Mouse (Mus musculus): ENCODE results near the gene Tnrc6c. TPM values are rescaled to one million over a fixed set of nuclear protein-coding genes. Genes with fewer than 3 reads are reported as not detected.
"Not testable (repeated sequence)": the region's sequence is repeated elsewhere in the genome, so short reads cannot be mapped to it uniquely, and the experiment has no call there.

The Tnrc6c gene
- polyA plus RNA-seq, 1 experiment, result 14.6 TPM

- Histone ChIP-seq H3K27me3 (ENCODE audit: control insufficient read depth, insufficient read depth, low read length) (no peaks in the 10 kb centered on the region), H3K27ac (ENCODE audit: insufficient read depth, low read depth, low read length) (no peak overlapping the region), H3K36me3 (ENCODE audit: control insufficient read depth, insufficient read depth, low read length) (no peaks in the 10 kb centered on the region), H3K4me3 (ENCODE audit: low read depth, low read length) (no peak overlapping the region), H3K4me1 (ENCODE audit: control insufficient read depth, insufficient read depth, insufficient read length, low read length) (peaks cover 17% of the 10 kb centered on the region)
- TF ChIP-seq CTCF (IDR thresholded peaks at IDR 0.05; ENCODE audit: extremely low read depth, insufficient read length, insufficient replicate concordance, low read depth, low read length) (peak; percentile 67; the same call in 1 of the 2 replicates), POLR2A (IDR thresholded peaks at IDR 0.05; ENCODE audit: low read depth, low read length) (no peak)
- WGBS, result 10% methylated on average over 10 of the region's 10 CpGs
Observed at GRCm38 (mm10) chr11:117786294-117786693, 132.2 kb downstream of the Tnrc6c start.

GRCm38 (mm10) chr11:117788481-117788880 lies 134.4 kb downstream of the Tnrc6c start:
- peaks cover 17% of the 10 kb centered on the region for H3K4me1 ChIP-seq (ENCODE audit: control insufficient read depth, insufficient read depth, insufficient read length, low read length)
- not testable (repeated sequence) for H3K27me3 ChIP-seq (ENCODE audit: control insufficient read depth, insufficient read depth, low read length); H3K4me3 ChIP-seq (ENCODE audit: low read depth, low read length); H3K27ac ChIP-seq (ENCODE audit: insufficient read depth, low read depth, low read length); H3K36me3 ChIP-seq (ENCODE audit: control insufficient read depth, insufficient read depth, low read length)
- WGBS, result 89% methylated on average over 7 of the region's 7 CpGs

- Histone ChIP-seq H3K27me3 (ENCODE audit: control insufficient read depth, insufficient read depth, low read length) (no peaks in the 10 kb centered on the region), H3K4me3 (ENCODE audit: low read depth, low read length) (peak overlapping the region; percentile 69), H3K27ac (ENCODE audit: insufficient read depth, low read depth, low read length) (no peak overlapping the region; the same call in 1 of the 2 replicates), H3K36me3 (ENCODE audit: control insufficient read depth, insufficient read depth, low read length) (no peaks in the 10 kb centered on the region), H3K4me1 (ENCODE audit: control insufficient read depth, insufficient read depth, insufficient read length, low read length) (peaks cover 13% of the 10 kb centered on the region)
- WGBS, result 2% methylated on average over 14 of the region's 14 CpGs
- peak; percentile 90 for TF ChIP-seq CTCF (IDR thresholded peaks at IDR 0.05; ENCODE audit: extremely low read depth, insufficient read length, insufficient replicate concordance, low read depth, low read length)
- no peak for TF ChIP-seq POLR2A (IDR thresholded peaks at IDR 0.05; ENCODE audit: low read depth, low read length)
Observed at GRCm38 (mm10) chr11:117790286-117790685, 136.2 kb downstream of the Tnrc6c start.

GRCm38 (mm10) chr11:117790703-117791440 lies 136.8 kb downstream of the Tnrc6c start:
- no peaks in the 10 kb centered on the region for H3K36me3 ChIP-seq (ENCODE audit: control insufficient read depth, insufficient read depth, low read length)
- H3K4me1 ChIP-seq (ENCODE audit: control insufficient read depth, insufficient read depth, insufficient read length, low read length), result peaks cover 13% of the 10 kb centered on the region
- H3K27me3 ChIP-seq (ENCODE audit: control insufficient read depth, insufficient read depth, low read length), result no peaks in the 10 kb centered on the region
- H3K4me3 ChIP-seq (ENCODE audit: low read depth, low read length), result peak overlapping the region; percentile 69
- peak; percentile 72 for TF ChIP-seq POLR2A (IDR thresholded peaks at IDR 0.05; ENCODE audit: low read depth, low read length)
- no peak for TF ChIP-seq CTCF (IDR thresholded peaks at IDR 0.05; ENCODE audit: extremely low read depth, insufficient read length, insufficient replicate concordance, low read depth, low read length)
- H3K27ac ChIP-seq (ENCODE audit: insufficient read depth, low read depth, low read length), result peak overlapping the region; percentile 96
- WGBS, result 24% methylated on average over 23 of the region's 23 CpGs

GRCm38 (mm10) chr11:117791441-117791761 lies 137.3 kb downstream of the Tnrc6c start:
- 83% methylated on average over 9 of the region's 9 CpGs for WGBS
- TF ChIP-seq POLR2A (IDR thresholded peaks at IDR 0.05; ENCODE audit: low read depth, low read length) (no peak), CTCF (IDR thresholded peaks at IDR 0.05; ENCODE audit: extremely low read depth, insufficient read length, insufficient replicate concordance, low read depth, low read length) (no peak)
- Histone ChIP-seq H3K4me1 (ENCODE audit: control insufficient read depth, insufficient read depth, insufficient read length, low read length) (peaks cover 13% of the 10 kb centered on the region), H3K27me3 (ENCODE audit: control insufficient read depth, insufficient read depth, low read length) (no peaks in the 10 kb centered on the region), H3K36me3 (ENCODE audit: control insufficient read depth, insufficient read depth, low read length) (no peaks in the 10 kb centered on the region), H3K27ac (ENCODE audit: insufficient read depth, low read depth, low read length) (peak overlapping the region; percentile 96), H3K4me3 (ENCODE audit: low read depth, low read length) (peak overlapping the region; percentile 69)

GRCm38 (mm10) chr11:117792281-117792888 lies 138.3 kb downstream of the Tnrc6c start:
- peak overlapping the region; percentile 69 for H3K4me3 ChIP-seq (ENCODE audit: low read depth, low read length)
- WGBS, result 7% methylated on average over 22 of the region's 22 CpGs
- H3K27me3 ChIP-seq (ENCODE audit: control insufficient read depth, insufficient read depth, low read length), result no peaks in the 10 kb centered on the region
- no peaks in the 10 kb centered on the region for H3K36me3 ChIP-seq (ENCODE audit: control insufficient read depth, insufficient read depth, low read length)
- peak overlapping the region; percentile 96 for H3K27ac ChIP-seq (ENCODE audit: insufficient read depth, low read depth, low read length)
- H3K4me1 ChIP-seq (ENCODE audit: control insufficient read depth, insufficient read depth, insufficient read length, low read length), result peaks cover 13% of the 10 kb centered on the region
- TF ChIP-seq CTCF (IDR thresholded peaks at IDR 0.05; ENCODE audit: extremely low read depth, insufficient read length, insufficient replicate concordance, low read depth, low read length) (no peak), POLR2A (IDR thresholded peaks at IDR 0.05; ENCODE audit: low read depth, low read length) (peak; percentile 46; the same call in 1 of the 2 replicates)

GRCm38 (mm10) chr11:117794035-117794551 lies 140.0 kb downstream of the Tnrc6c start:
- Histone ChIP-seq H3K4me1 (ENCODE audit: control insufficient read depth, insufficient read depth, insufficient read length, low read length) (peaks cover 13% of the 10 kb centered on the region), H3K27ac (ENCODE audit: insufficient read depth, low read depth, low read length) (no peak overlapping the region), H3K27me3 (ENCODE audit: control insufficient read depth, insufficient read depth, low read length) (no peaks in the 10 kb centered on the region), H3K4me3 (ENCODE audit: low read depth, low read length) (no peak overlapping the region), H3K36me3 (ENCODE audit: control insufficient read depth, insufficient read depth, low read length) (no peaks in the 10 kb centered on the region)
- TF ChIP-seq POLR2A (IDR thresholded peaks at IDR 0.05; ENCODE audit: low read depth, low read length), result no peak
- no peak for TF ChIP-seq CTCF (IDR thresholded peaks at IDR 0.05; ENCODE audit: extremely low read depth, insufficient read length, insufficient replicate concordance, low read depth, low read length)
- WGBS, result 69% methylated on average over 4 of the region's 4 CpGs

All from small intestine, adult 2 months (tissue).